Mouse (Mus musculus) gastrocnemius, adult 2 months (tissue): ENCODE data around the gene Sertad1. TPM values are rescaled to one million over a fixed set of nuclear protein-coding genes. Genes with fewer than 3 reads are reported as not detected.

ENCODE experiments used
- DNase-seq: peaks from one replicate; pipeline ENCODE4 v3.0.0; 2022
- H3K27ac ChIP-seq: fragments of 200-600 bp; 2 replicates; pipeline ENCODE4 v1.8.1; 2022; ENCODE audit warnings: mild to moderate bottlenecking
- H3K4me3 ChIP-seq: fragments of 200-600 bp; 2 replicates; pipeline ENCODE4 v1.8.1; 2022; ENCODE audit warnings: mild to moderate bottlenecking, moderate library complexity
- CTCF ChIP-seq: fragments of 200-600 bp; IDR thresholded peaks from 2 replicates; pipeline ENCODE4 v1.8.1; 2022; ENCODE audit warnings: antibody characterized with exemption, mild to moderate bottlenecking, moderate library complexity
- intact Hi-C: fragments of 180-260 bp; cut with DNase I; formaldehyde crosslinking; loops from one replicate; pipeline ENCODE4 v1.15.1; 2025
- total RNA-seq, 2 experiments: library from RNA; stranded (reverse); gene quantifications; 2 replicates each; pipeline ENCODE4 v1.2.3; 2021

The Sertad1 gene
- total RNA-seq, 2 experiments from 2014 or later = 5.5 to 9.1 TPM

GRCm38 (mm10) chr7:27537998-27538397, 51.3 kb downstream of the Sertad1 start:
- Histone ChIP-seq H3K27ac (no peak overlapping the region), H3K4me3 (no peak overlapping the region)
- no peak for TF ChIP-seq CTCF
- intact Hi-C loops = no loop called here
- no peak for DNase-seq

GRCm38 (mm10) chr7:27538797-27539196, 52.1 kb downstream of the Sertad1 start:
- TF ChIP-seq CTCF = no peak
- H3K27ac ChIP-seq = no peak overlapping the region
- no peak for DNase-seq
- intact Hi-C loops = no loop called here
- no peak overlapping the region for H3K4me3 ChIP-seq

Other genes with a start within 250 kb of the Sertad1 start
- 1 to 10 TPM; 3.8 to 4.2 TPM for gene Numbl, start 228.5 kb upstream of the Sertad1 start, total RNA-seq
- gene Ltbp4, start 149.2 kb upstream of the Sertad1 start, total RNA-seq = 10 to 100 TPM; 48.0 to 81.2 TPM
- 1 to 10 TPM; 2.3 to 2.8 TPM for gene Shkbp1, start 130.9 kb upstream of the Sertad1 start, total RNA-seq
- not detected for gene Gm20479, start 129.5 kb upstream of the Sertad1 start, total RNA-seq
- gene Sptbn4, start 39.2 kb upstream of the Sertad1 start, total RNA-seq = under 1 TPM in 1 of 2 experiments, not detected in 1; 0.03 TPM
- 10 to 100 TPM in 1 of 2 experiments, 1 to 10 TPM in 1; 8.9 to 15.8 TPM for gene Blvrb, start 38.9 kb upstream of the Sertad1 start, total RNA-seq
- gene Sertad3, start 13.1 kb upstream of the Sertad1 start, total RNA-seq = 1 to 10 TPM; 3.3 to 7.1 TPM
- 1 to 10 TPM; 3.1 to 4.1 TPM for gene Prx, start 12.4 kb downstream of the Sertad1 start, total RNA-seq
- gene Hipk4, start 36.4 kb downstream of the Sertad1 start, total RNA-seq = under 1 TPM in 1 of 2 experiments, not detected in 1; 0.13 TPM
- gene Pld3, start 66.3 kb downstream of the Sertad1 start, total RNA-seq = 10 to 100 TPM; 14.5 to 17.2 TPM
- gene 2310022A10Rik, start 66.3 kb downstream of the Sertad1 start, total RNA-seq = 100 to 1,000 TPM; 107 to 123 TPM
- gene Akt2, start 104.6 kb downstream of the Sertad1 start, total RNA-seq = 100 to 1,000 TPM; 194 to 199 TPM
- not detected for gene Ttc9b, start 167.0 kb downstream of the Sertad1 start, total RNA-seq
- gene Map3k10, start 187.7 kb downstream of the Sertad1 start, total RNA-seq = 10 to 100 TPM; 35.3 to 39.1 TPM
- gene Zfp607b, start 202.4 kb downstream of the Sertad1 start, total RNA-seq = under 1 TPM; 0.43 to 0.84 TPM
- gene Zfp60, start 244.5 kb downstream of the Sertad1 start, total RNA-seq = 1 to 10 TPM; 5.9 to 9.0 TPM